Mouse (Mus musculus): ENCODE measurements around the gene Cdipt. TPM values are rescaled to one million over a fixed set of nuclear protein-coding genes. Genes with fewer than 3 reads are reported as not detected.
A peak's percentile ranks its signal among the peaks of the same experiment; 100 is the strongest.

The Cdipt gene
- polyA plus RNA-seq, 1 experiment from 2014 or later = 106 TPM

GRCm38 (mm10) chr7:127014320-127014719, 38.6 kb downstream of the Cdipt start, which contains the start of gene Mvp:
Gene Mvp (minus strand): TSS chr7:127014621.
- Histone ChIP-seq H3K27ac (replicated peaks) (0 out of 2 replicates have a peak within 1 kb of the TSS, but pooled peaks have one; percentile 51), H3K27me3 (no peaks in the 10 kb centered on the region), H3K9me3 (replicated peaks) (no peaks in the 10 kb centered on the region), H3K4me2 (replicated peaks) (peak within 1 kb of the TSS; percentile 39), H3K4me1 (peaks cover 47% of the 10 kb centered on the region), H3K4me3 (replicated peaks) (peak within 1 kb of the TSS; percentile 34), H3K9ac (peak within 1 kb of the TSS; percentile 31), H3K36me3 (peaks cover 40% of the 10 kb centered on the region)
- ATAC-seq (ENCODE audit: insufficient number of reproducible peaks, low FRiP score, low TSS enrichment, low read depth) = no peak
- WGBS = 36% methylated on average over 11 of the region's 11 CpGs

DNA sequence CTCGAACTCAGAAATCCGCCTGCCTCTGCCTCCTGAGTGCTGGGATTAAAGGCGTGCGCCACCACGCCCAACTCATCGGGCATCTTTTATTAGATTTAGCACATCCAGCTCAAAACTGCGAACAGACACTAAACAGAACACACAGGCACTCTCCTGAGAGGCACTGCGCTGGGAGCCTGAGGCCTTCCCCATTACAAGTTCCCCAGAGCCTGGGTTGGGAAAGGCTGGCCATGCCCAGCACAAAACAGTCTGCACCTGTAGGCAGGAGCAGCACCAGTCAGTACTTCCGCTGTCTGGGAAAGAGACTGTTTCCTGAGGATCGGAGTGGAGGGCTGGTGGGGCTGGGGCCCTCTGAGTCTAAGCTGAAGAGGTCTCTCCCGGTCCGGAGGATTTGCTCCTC, 39.3 kb downstream of the Cdipt start:
- ATAC-seq (ENCODE audit: insufficient number of reproducible peaks, low FRiP score, low TSS enrichment, low read depth) = no peak
- H3K4me2 ChIP-seq (replicated peaks) = no peak overlapping the region
- H3K27ac ChIP-seq (replicated peaks) = no peak overlapping the region
- no peak overlapping the region for H3K9ac ChIP-seq
- no peaks in the 10 kb centered on the region for H3K9me3 ChIP-seq (replicated peaks)
- no peak overlapping the region for H3K4me3 ChIP-seq (replicated peaks)
- no peaks in the 10 kb centered on the region for H3K27me3 ChIP-seq
- H3K4me1 ChIP-seq = peaks cover 53% of the 10 kb centered on the region
- WGBS = 88% methylated on average over 12 of the region's 12 CpGs
- peaks cover 40% of the 10 kb centered on the region for H3K36me3 ChIP-seq

DNA sequence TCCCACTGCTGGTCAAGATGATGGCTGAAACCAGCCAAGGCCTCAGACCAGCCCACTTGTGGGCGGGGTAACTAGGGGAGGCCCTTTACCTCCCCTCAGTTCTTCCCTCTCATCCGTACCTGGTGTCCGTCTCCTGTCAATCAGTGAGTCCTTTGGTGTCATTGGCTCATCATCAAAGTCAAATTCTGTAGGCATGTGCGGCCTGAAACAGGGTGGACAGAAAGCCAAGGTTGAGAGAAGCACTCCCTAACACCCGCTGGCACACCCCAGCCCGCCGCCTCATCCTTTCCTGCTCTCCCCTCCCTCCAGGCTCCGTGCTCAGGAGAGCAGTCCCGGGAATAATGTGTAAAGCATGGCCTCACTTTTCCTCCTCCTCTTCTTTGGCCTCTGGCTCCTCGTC, 40.4 kb downstream of the Cdipt start:
- Histone ChIP-seq H3K9me3 (replicated peaks) (no peaks in the 10 kb centered on the region), H3K27ac (replicated peaks) (peak overlapping the region; percentile 95), H3K4me3 (replicated peaks) (peak overlapping the region; percentile 66), H3K36me3 (peaks cover 39% of the 10 kb centered on the region), H3K27me3 (no peaks in the 10 kb centered on the region), H3K4me2 (replicated peaks) (peak overlapping the region; percentile 89), H3K9ac (peak overlapping the region; percentile 67), H3K4me1 (peaks cover 62% of the 10 kb centered on the region)
- WGBS = 3% methylated on average over 10 of the region's 10 CpGs
- no peak for ATAC-seq (ENCODE audit: insufficient number of reproducible peaks, low FRiP score, low TSS enrichment, low read depth)

GRCm38 (mm10) chr7:127016481-127016485, 40.6 kb downstream of the Cdipt start, which contains the start of gene Pagr1b:
Gene Pagr1b (minus strand): TSS chr7:127016484.
- Histone ChIP-seq H3K27me3 (no peaks in the 10 kb centered on the region), H3K4me2 (replicated peaks) (peak within 1 kb of the TSS; percentile 89), H3K9ac (peak within 1 kb of the TSS; percentile 67), H3K9me3 (replicated peaks) (no peaks in the 10 kb centered on the region), H3K4me3 (replicated peaks) (peak within 1 kb of the TSS; percentile 66), H3K36me3 (peaks cover 37% of the 10 kb centered on the region), H3K27ac (replicated peaks) (peak within 1 kb of the TSS; percentile 95), H3K4me1 (peaks cover 64% of the 10 kb centered on the region)
- no peak for ATAC-seq (ENCODE audit: insufficient number of reproducible peaks, low FRiP score, low TSS enrichment, low read depth)

DNA sequence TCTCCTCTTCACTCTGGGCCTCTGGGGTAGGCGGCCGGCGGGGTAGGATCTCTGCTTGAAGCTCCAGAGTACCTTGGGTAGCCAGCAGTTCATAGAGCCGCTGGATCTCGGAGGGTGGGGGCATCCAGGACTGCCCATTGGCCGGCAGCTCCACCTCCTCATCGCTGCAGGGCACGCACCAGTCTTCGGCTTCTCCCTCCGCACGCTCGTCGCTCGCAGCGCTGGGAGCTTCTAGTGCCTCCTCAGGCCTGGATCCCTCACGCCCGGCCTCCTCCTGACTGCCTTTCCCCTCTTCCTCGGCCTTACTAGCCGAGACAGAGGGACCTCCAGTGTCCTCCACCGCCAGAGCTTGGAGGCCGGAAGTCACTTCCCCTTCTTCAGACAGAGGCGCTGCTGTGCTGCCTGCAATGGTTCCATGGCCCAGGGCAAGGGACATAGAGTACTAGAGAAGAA, 40.8 kb downstream of the Cdipt start:
- no peaks in the 10 kb centered on the region for H3K27me3 ChIP-seq
- WGBS = under 1% methylated on average over 22 of the region's 22 CpGs
- ATAC-seq (ENCODE audit: insufficient number of reproducible peaks, low FRiP score, low TSS enrichment, low read depth) = no peak; the same call in 1 of the 2 replicates

DNA sequence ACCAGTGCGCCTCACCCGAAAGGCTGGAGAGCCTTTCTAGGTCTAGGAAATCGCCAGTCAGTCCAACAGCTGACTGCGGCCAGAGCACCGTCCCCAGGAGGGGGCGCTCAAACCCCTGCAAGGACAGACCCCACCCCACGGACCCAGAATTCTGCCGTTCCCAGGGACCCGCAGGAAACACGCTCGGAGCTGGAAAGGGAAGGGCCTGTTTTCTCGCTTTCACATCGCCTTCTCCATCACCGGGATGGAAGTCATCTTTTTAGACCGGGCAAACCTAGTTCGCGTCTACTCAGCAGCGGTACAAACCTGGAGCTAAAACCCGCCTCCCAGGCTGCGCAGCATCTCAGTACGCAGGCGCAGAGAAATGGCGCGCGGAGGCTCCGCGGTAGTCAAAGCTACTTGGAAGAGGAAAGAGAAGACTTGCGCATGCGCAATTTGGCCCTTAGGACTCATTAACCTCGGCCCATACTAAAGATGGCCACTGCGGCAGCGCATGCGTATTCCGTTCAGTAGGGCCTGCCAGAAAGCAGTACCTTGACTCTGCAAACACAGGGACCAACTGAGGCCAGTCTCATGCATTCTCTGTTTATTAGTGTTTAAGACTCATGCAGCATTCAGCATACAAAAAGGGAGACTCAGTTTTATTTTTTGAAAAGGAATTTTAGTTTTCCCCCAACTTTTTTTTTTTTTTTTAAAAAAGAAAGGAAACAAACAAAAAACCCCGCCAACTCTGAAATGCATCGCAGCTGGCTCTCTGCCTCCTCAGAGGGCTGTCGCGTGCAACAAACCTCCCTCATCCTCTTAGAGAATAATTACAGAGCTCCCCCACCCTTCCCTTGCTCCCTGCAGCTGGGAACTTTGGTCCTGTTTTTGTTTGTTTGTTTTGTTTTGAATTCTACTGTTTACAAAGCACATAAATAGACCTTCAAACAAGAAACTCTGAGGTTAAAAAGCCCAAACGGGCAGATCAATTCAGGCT, 41.5 kb downstream of the Cdipt start, which contains the start of gene Pagr1a:
Pagr1a (minus strand) TSS at position 382 of the 979 bp plus-strand sequence.
- peak; percentile 85 for ATAC-seq (ENCODE audit: insufficient number of reproducible peaks, low FRiP score, low TSS enrichment, low read depth)
- peak within 1 kb of the TSS; percentile 95 for H3K27ac ChIP-seq (replicated peaks)
- peak within 1 kb of the TSS; percentile 89 for H3K4me2 ChIP-seq (replicated peaks)
- no peaks in the 10 kb centered on the region for H3K9me3 ChIP-seq (replicated peaks)
- peaks cover 74% of the 10 kb centered on the region for H3K4me1 ChIP-seq
- WGBS = 2% methylated on average over 39 of the region's 39 CpGs
- H3K27me3 ChIP-seq = no peaks in the 10 kb centered on the region
- H3K36me3 ChIP-seq = peaks cover 42% of the 10 kb centered on the region
- H3K4me3 ChIP-seq (replicated peaks) = peak within 1 kb of the TSS; percentile 66
- H3K9ac ChIP-seq = peak within 1 kb of the TSS; percentile 67

More for the DNA sequence above, 40.8 kb downstream of the Cdipt start:
- H3K4me1 ChIP-seq = peaks cover 67% of the 10 kb centered on the region
- peak overlapping the region; percentile 95 for H3K27ac ChIP-seq (replicated peaks)
- H3K9me3 ChIP-seq (replicated peaks) = no peaks in the 10 kb centered on the region
- peak overlapping the region; percentile 89 for H3K4me2 ChIP-seq (replicated peaks)
- peak overlapping the region; percentile 67 for H3K9ac ChIP-seq
- peaks cover 36% of the 10 kb centered on the region for H3K36me3 ChIP-seq
- H3K4me3 ChIP-seq (replicated peaks) = peak overlapping the region; percentile 66

DNA sequence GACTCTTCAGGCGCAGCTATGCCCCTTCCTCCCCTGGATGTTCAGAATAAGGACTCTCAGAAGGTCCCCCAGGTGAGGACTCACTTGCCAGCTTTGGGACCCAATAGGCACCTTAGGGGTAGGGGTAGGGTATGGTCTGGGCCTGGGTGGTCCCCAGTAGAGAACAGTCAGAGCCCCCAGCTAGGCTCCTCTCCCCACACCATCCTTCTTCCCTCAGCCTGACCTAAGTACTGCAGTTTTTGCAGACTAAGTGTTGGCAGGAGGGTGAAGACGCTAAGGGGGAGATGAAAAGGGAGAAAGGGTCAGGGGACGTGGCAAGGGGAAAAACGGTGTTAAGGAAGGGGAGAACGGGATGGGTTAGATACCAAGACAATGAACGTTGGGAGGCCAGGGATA, 42.2 kb downstream of the Cdipt start:
- Histone ChIP-seq H3K27me3 (no peaks in the 10 kb centered on the region), H3K4me2 (replicated peaks) (peak overlapping the region; percentile 89), H3K27ac (replicated peaks) (peak overlapping the region; percentile 95), H3K9me3 (replicated peaks) (no peaks in the 10 kb centered on the region), H3K4me1 (peaks cover 81% of the 10 kb centered on the region), H3K36me3 (peaks cover 42% of the 10 kb centered on the region), H3K4me3 (replicated peaks) (peak overlapping the region; percentile 66), H3K9ac (peak overlapping the region; percentile 15; the same call in 1 of the 2 replicates)
- 48% methylated on average over 6 of the region's 6 CpGs for WGBS
- ATAC-seq (ENCODE audit: insufficient number of reproducible peaks, low FRiP score, low TSS enrichment, low read depth) = no peak

GRCm38 (mm10) chr7:127018416-127019305, 42.9 kb downstream of the Cdipt start:
- peak overlapping the region; percentile 66 for H3K4me3 ChIP-seq (replicated peaks)
- H3K9me3 ChIP-seq (replicated peaks) = no peaks in the 10 kb centered on the region
- peaks cover 42% of the 10 kb centered on the region for H3K36me3 ChIP-seq
- peaks cover 88% of the 10 kb centered on the region for H3K4me1 ChIP-seq
- H3K27me3 ChIP-seq = no peaks in the 10 kb centered on the region
- WGBS = 70% methylated on average over 15 of the region's 15 CpGs
- no peak for ATAC-seq (ENCODE audit: insufficient number of reproducible peaks, low FRiP score, low TSS enrichment, low read depth)
- peak overlapping the region; percentile 95 for H3K27ac ChIP-seq (replicated peaks)
- peak overlapping the region; percentile 89 for H3K4me2 ChIP-seq (replicated peaks)
- peak overlapping the region; percentile 57; the same call in 1 of the 2 replicates for H3K9ac ChIP-seq

DNA sequence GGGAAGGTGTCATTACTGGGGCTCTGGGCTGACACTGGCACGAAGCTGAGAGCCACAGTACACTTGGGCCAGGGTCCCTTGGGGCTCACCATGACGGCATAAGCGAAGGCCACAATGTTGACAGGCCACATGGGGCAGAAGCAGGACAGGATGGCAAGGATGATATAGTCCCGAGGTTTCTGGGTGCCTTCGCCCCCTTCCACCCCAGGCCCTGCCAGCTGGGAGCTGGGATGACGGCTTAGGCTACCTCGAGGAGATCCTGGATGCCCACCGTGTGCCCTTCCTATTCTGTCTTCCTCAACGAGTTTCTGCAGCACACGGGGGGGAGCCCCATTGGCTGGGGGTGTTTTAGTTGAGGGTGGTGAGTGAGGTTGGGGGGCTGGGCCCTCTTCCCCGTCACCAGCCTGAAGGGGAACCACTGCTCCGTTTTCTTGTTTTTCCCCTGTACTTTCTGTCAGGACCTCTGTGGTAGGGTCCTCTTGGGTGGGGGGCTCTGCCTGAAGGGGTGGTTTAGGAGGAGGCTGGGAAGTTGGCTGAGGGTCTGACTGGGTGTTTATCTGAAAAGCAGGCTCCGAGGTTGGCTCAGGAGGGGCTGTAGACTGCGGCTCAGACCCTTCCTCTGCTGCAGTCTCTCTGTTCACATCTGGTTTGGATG, 43.7 kb downstream of the Cdipt start:
- Histone ChIP-seq H3K27ac (replicated peaks) (peak overlapping the region; percentile 95), H3K4me2 (replicated peaks) (peak overlapping the region; percentile 89), H3K27me3 (no peaks in the 10 kb centered on the region), H3K4me3 (replicated peaks) (peak overlapping the region; percentile 66), H3K36me3 (peaks cover 38% of the 10 kb centered on the region), H3K9ac (peak overlapping the region; percentile 57), H3K4me1 (peaks cover 91% of the 10 kb centered on the region), H3K9me3 (replicated peaks) (no peaks in the 10 kb centered on the region)
- no peak for ATAC-seq (ENCODE audit: insufficient number of reproducible peaks, low FRiP score, low TSS enrichment, low read depth)
- WGBS = 48% methylated on average over 14 of the region's 14 CpGs

GRCm38 (mm10) chr7:127020031-127020430, 44.3 kb downstream of the Cdipt start:
- Histone ChIP-seq H3K36me3 (peaks cover 32% of the 10 kb centered on the region), H3K9ac (peak overlapping the region; percentile 57), H3K27me3 (no peaks in the 10 kb centered on the region), H3K4me1 (peaks cover 91% of the 10 kb centered on the region), H3K4me3 (replicated peaks) (peak overlapping the region; percentile 66), H3K4me2 (replicated peaks) (peak overlapping the region; percentile 89), H3K9me3 (replicated peaks) (no peaks in the 10 kb centered on the region), H3K27ac (replicated peaks) (peak overlapping the region; percentile 95)
- ATAC-seq (ENCODE audit: insufficient number of reproducible peaks, low FRiP score, low TSS enrichment, low read depth) = no peak
- 27% methylated on average over 3 of the region's 3 CpGs for WGBS

DNA sequence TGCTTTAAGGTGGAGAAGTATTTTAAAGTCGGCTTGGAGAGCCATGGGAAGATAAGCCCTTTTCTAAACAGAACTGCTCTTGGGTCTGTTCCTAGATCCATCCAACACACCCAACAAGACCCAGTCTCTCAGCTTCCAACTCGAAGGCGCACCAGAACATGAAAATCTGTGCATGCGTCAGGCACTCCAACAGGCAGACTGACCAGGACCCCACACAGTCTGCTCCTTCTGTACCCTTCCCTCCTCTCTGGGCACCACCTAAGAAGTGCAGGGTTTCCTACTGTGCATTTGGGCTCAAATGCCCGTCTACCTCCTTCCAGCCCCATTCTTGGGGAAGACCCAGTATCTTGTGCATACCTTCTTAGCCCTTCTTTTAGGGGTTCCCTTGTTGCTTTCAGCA, 44.8 kb downstream of the Cdipt start:
- H3K4me1 ChIP-seq = peaks cover 87% of the 10 kb centered on the region
- no peaks in the 10 kb centered on the region for H3K27me3 ChIP-seq
- peak overlapping the region; percentile 57 for H3K9ac ChIP-seq
- no peaks in the 10 kb centered on the region for H3K9me3 ChIP-seq (replicated peaks)
- H3K4me3 ChIP-seq (replicated peaks) = peak overlapping the region; percentile 66
- WGBS = 21% methylated on average over 5 of the region's 5 CpGs
- peaks cover 28% of the 10 kb centered on the region for H3K36me3 ChIP-seq
- no peak for ATAC-seq (ENCODE audit: insufficient number of reproducible peaks, low FRiP score, low TSS enrichment, low read depth)
- peak overlapping the region; percentile 89 for H3K4me2 ChIP-seq (replicated peaks)
- H3K27ac ChIP-seq (replicated peaks) = peak overlapping the region; percentile 95
